Mouse (Mus musculus) limb, embryonic 11.5 days (tissue): ENCODE measurements at regions not wholly inside any gene's neighbourhood (a gene's known extent, or its start where the extent isn't known, plus 50 kb on each side); places are given as distances from the start of the nearest gene placed in this dataset.
"Not testable (repeated sequence)": the region's sequence is repeated elsewhere in the genome, so short reads cannot be mapped to it uniquely, and the experiment has no call there.

Experiments
- ATAC-seq: fragments of 200-750 bp; cut with Nextera tagmentation; 2 replicates; pipeline ENCODE4 v1.8.0; 2017; ENCODE audit warnings: low read depth; ENCODE audit not compliant: insufficient number of reproducible peaks, low FRiP score, low TSS enrichment
- DNase-seq: peaks from one replicate; pipeline ENCODE4 v3.0.0-alpha.2; 2015; ENCODE audit warnings: low spot score
- H3K27ac ChIP-seq: fragments of 300-500 bp; sonication (generic); replicated peaks from 2 replicates; pipeline ENCODE4 v1.5.1; 2014; ENCODE audit warnings: low read depth, mild to moderate bottlenecking, low read length
- H3K27me3 ChIP-seq: fragments of 300-500 bp; sonication (generic); 2 replicates; pipeline ENCODE4 v1.6.1; 2014; ENCODE audit warnings: mild to moderate bottlenecking, low read length, mixed read lengths; ENCODE audit not compliant: control insufficient read depth, insufficient read depth
- H3K36me3 ChIP-seq: fragments of 300-500 bp; sonication (generic); 2 replicates; pipeline ENCODE4 v1.6.1; 2014; ENCODE audit warnings: mild to moderate bottlenecking, low read length, moderate library complexity, mixed read lengths; ENCODE audit not compliant: control insufficient read depth, insufficient read depth
- H3K4me1 ChIP-seq: fragments of 300-500 bp; sonication (generic); 2 replicates; pipeline ENCODE4 v1.6.1; 2014; ENCODE audit warnings: low read length, mixed read lengths; ENCODE audit not compliant: control insufficient read depth, insufficient read depth
- H3K4me2 ChIP-seq: fragments of 300-500 bp; sonication (generic); 2 replicates; pipeline ENCODE4 v1.6.1; 2014; ENCODE audit warnings: low read depth, mild to moderate bottlenecking, moderate library complexity; ENCODE audit not compliant: severe bottlenecking
- H3K4me3 ChIP-seq: fragments of 300-500 bp; sonication (generic); 2 replicates; pipeline ENCODE4 v1.5.1; 2014; ENCODE audit warnings: low read depth, low read length
- H3K9ac ChIP-seq: fragments of 300-500 bp; sonication (generic); 2 replicates; pipeline ENCODE4 v1.6.1; 2014; ENCODE audit warnings: mild to moderate bottlenecking, low read length
- H3K9me3 ChIP-seq: fragments of 300-500 bp; sonication (generic); 2 replicates; pipeline ENCODE4 v1.6.1; 2016; ENCODE audit warnings: low read length; ENCODE audit not compliant: control insufficient read depth
- WGBS: fragments of 180-500 bp; shearing (Covaris S2); extraction: QIAGEN DNeasy Blood & Tissue Kit; methylation state at CpG from one replicate; pipeline ENCODE4 v1.1.7; 2014; 5-methylcytosine and 5-hydroxymethylcytosine counted together

DNA sequence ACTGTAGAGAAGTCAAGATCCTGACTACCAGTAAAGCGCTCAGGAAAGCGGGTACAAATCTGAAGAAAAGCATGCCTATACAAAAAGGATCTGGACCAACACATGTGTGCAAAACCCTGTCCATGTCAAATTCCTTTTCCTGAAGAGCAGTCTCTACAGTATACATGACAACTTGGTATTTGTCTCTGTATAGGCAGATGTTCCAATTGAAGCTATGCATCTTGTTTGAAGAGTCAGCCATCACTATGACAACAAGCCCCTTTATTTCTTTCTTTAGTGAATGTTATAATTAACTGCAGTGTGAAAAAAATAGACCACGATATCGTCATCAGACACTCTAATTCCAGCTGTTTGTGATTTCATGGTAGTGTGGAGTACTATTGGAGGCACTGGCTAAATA lies 164.2 kb downstream of the Sst start:
- Histone ChIP-seq H3K9ac (no peak overlapping the region), H3K4me2 (no peak overlapping the region), H3K27ac (no peak overlapping the region), H3K4me1 (no peaks in the 10 kb centered on the region), H3K27me3 (no peaks in the 10 kb centered on the region), H3K9me3 (no peaks in the 10 kb centered on the region), H3K4me3 (no peak overlapping the region), H3K36me3 (no peaks in the 10 kb centered on the region)
- 91% methylated on average over 4 of the region's 4 CpGs for WGBS
- ATAC-seq (no peak), DNase-seq (no peak)

DNA sequence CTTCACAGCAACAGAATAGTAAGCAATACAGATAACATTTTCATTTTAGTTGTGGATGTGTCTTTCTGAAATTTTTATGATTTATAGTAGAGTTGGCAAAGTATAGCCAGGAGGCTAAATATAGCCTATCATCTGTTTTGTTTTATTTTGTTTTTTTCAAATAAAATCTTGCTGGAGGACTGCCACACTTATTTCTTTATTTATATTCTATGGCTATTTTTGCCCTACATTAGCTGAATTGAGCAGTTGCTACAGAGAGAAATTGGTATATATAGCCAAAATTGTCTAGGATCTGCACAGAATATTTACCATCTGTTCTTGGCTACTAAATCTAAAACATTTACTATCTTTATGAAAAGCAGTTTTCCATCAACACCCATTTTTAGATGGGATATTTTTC lies 169.0 kb downstream of the Sst start:
- ATAC-seq (no peak), DNase-seq (no peak)
- Histone ChIP-seq H3K27me3 (no peaks in the 10 kb centered on the region), H3K4me3 (no peak overlapping the region), H3K9ac (no peak overlapping the region), H3K9me3 (no peaks in the 10 kb centered on the region), H3K4me2 (no peak overlapping the region), H3K36me3 (no peaks in the 10 kb centered on the region), H3K4me1 (no peaks in the 10 kb centered on the region), H3K27ac (no peak overlapping the region)

DNA sequence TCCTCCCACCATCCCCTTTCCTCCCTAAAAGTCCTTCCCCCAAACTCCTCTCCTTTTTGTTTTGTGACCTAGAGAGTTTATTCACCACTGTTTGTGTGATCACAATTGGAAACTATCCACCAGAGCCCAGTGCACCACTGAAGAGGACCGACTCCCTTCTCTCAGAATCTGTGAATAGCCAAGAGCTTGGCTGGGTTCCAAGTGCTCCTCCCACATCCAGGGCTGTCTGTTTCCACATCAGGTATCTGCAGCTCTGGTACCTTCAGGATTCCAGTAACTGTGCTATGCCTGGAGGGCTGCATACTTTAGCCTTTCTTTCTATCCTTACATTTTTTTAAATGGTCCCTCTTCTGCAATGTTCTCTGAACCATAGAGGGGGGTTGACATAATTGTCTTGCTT lies 180.5 kb upstream of the Masp1 start:
- Histone ChIP-seq H3K36me3 (no peaks in the 10 kb centered on the region), H3K4me3 (no peak overlapping the region), H3K9me3 (no peaks in the 10 kb centered on the region), H3K27me3 (no peaks in the 10 kb centered on the region), H3K9ac (no peak overlapping the region), H3K4me1 (no peaks in the 10 kb centered on the region), H3K4me2 (no peak overlapping the region), H3K27ac (no peak overlapping the region)
- WGBS = 60% methylated on average over 1 of the region's 1 CpGs
- no peak for DNase-seq
- no peak for ATAC-seq

DNA sequence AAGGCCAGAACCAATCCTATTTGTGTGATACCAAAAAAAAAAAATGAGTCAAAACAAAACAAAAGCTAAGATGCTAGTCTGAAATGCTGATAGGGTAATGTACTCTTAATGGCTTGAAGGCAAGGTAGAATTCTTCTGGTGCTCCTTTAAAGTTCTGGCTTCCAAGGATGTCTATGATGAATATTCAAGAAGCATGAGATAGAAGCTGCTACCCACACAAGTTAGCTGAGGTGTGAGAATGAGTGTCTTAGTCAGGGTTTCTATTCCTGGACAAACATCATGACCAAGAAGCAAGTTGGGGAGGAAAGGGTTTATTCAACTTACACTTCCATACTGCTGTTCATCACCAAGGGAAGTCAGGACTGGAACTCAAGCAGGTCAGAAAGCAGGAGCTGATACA lies 173.6 kb upstream of the Masp1 start:
- not testable (repeated sequence) for DNase-seq, H3K9me3 ChIP-seq, H3K4me3 ChIP-seq, H3K9ac ChIP-seq, ATAC-seq, H3K4me1 ChIP-seq, H3K36me3 ChIP-seq, H3K27ac ChIP-seq, H3K4me2 ChIP-seq, H3K27me3 ChIP-seq

DNA sequence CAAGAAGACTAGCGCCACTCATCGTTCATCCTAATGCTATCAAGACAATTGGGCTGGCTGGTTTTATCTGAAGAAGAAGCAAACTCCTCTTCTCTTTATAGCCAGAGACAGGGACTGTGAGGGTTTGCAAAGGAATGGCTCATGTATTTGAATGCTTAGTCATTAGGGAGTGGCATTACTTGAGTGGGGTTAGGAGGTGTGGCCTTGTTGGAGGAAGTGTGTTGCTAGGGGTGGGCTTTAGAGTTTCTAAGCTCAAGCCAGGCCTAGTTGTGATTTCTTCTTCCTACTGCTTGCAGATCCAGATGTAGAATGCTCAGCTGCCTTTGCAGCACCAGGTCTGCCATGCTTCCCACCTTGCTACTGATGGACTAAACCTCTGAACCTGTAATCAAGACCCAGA lies 169.4 kb upstream of the Masp1 start:
- DNase-seq (no peak), ATAC-seq (no peak)
- Histone ChIP-seq H3K9me3 (no peaks in the 10 kb centered on the region), H3K4me3 (no peak overlapping the region), H3K27me3 (no peaks in the 10 kb centered on the region), H3K27ac (no peak overlapping the region), H3K36me3 (no peaks in the 10 kb centered on the region), H3K4me2 (no peak overlapping the region), H3K9ac (no peak overlapping the region), H3K4me1 (no peaks in the 10 kb centered on the region)
- WGBS = 94% methylated on average over 2 of the region's 2 CpGs

DNA sequence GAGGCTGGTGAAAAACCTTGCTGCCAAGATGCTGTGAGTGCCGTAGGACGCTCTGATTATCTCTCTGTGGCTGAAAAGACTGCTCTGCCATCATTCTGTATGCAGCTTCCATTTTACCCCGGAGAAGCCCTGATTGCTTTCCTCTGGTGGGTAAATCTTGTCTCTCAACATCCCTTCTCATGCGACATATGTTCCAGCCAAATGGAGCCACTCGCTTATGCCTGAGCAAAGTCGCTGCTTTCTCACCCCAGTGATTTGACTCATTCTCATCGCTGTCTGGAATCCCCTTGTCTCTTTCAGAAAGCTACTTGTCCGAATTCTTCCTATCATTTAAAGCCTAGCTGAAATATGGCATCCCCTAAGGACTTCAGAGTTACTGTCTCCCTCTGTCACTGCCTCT lies 166.2 kb upstream of the Masp1 start:
- ATAC-seq = no peak

DNA sequence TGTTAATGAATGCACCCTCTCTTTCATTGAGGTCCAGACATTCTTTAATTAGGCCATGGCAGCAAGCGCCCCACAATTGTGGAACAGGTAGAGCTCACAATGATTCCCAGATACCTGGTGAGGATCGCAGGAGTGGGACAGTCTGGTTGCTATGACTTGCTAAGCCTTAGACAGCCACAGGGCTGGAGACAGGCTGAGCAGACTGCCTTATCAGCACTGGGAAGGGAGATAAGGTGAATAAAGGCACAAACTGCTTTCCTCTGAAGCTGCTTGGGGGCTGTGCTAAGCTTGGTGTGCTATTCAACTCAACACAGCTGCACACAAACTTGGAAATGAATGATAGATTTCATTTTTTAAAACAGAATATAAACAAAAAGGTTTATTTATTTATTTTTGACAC lies 159.8 kb upstream of the Masp1 start:
- Histone ChIP-seq H3K4me2 (no peak overlapping the region), H3K27ac (no peak overlapping the region)
- ATAC-seq = no peak

More for the DNA sequence above, 166.2 kb upstream of the Masp1 start:
- no peak for DNase-seq
- Histone ChIP-seq H3K4me2 (no peak overlapping the region), H3K27ac (no peak overlapping the region), H3K36me3 (no peaks in the 10 kb centered on the region), H3K9me3 (no peaks in the 10 kb centered on the region), H3K4me3 (no peak overlapping the region), H3K4me1 (no peaks in the 10 kb centered on the region), H3K9ac (no peak overlapping the region), H3K27me3 (no peaks in the 10 kb centered on the region)
- whole genome bisulfite sequencing = 89% methylated on average over 8 of the region's 8 CpGs

GRCm38 (mm10) chr16:23672375-23672774 lies 151.8 kb upstream of the Masp1 start:
- Histone ChIP-seq H3K27me3 (no peaks in the 10 kb centered on the region), H3K9me3 (no peaks in the 10 kb centered on the region), H3K36me3 (no peaks in the 10 kb centered on the region), H3K27ac (no peak overlapping the region), H3K4me1 (no peaks in the 10 kb centered on the region), H3K4me3 (no peak overlapping the region), H3K9ac (no peak overlapping the region), H3K4me2 (no peak overlapping the region)
- ATAC-seq (no peak), DNase-seq (no peak)
- 64% methylated on average over 6 of the region's 6 CpGs for WGBS

More for the DNA sequence above, 159.8 kb upstream of the Masp1 start:
- H3K9ac ChIP-seq = no peak overlapping the region
- no peaks in the 10 kb centered on the region for H3K36me3 ChIP-seq
- no peaks in the 10 kb centered on the region for H3K4me1 ChIP-seq
- H3K9me3 ChIP-seq = no peaks in the 10 kb centered on the region
- 78% methylated on average over 2 of the region's 2 CpGs for WGBS
- no peak overlapping the region for H3K4me3 ChIP-seq
- DNase-seq = no peak
- H3K27me3 ChIP-seq = no peaks in the 10 kb centered on the region

GRCm38 (mm10) chr16:23670161-23670560 lies 149.5 kb upstream of the Masp1 start:
- ATAC-seq (no peak), DNase-seq (no peak)
- H3K36me3 ChIP-seq = no peaks in the 10 kb centered on the region
- no peak overlapping the region for H3K27ac ChIP-seq
- H3K4me1 ChIP-seq = no peaks in the 10 kb centered on the region
- 77% methylated on average over 4 of the region's 4 CpGs for WGBS
- no peaks in the 10 kb centered on the region for H3K9me3 ChIP-seq
- H3K4me3 ChIP-seq = no peak overlapping the region
- no peak overlapping the region for H3K9ac ChIP-seq
- no peak overlapping the region for H3K4me2 ChIP-seq
- H3K27me3 ChIP-seq = no peaks in the 10 kb centered on the region
